Mouse (Mus musculus): Measurements from ENCODE around the gene Hist1h2bf.

DNA sequence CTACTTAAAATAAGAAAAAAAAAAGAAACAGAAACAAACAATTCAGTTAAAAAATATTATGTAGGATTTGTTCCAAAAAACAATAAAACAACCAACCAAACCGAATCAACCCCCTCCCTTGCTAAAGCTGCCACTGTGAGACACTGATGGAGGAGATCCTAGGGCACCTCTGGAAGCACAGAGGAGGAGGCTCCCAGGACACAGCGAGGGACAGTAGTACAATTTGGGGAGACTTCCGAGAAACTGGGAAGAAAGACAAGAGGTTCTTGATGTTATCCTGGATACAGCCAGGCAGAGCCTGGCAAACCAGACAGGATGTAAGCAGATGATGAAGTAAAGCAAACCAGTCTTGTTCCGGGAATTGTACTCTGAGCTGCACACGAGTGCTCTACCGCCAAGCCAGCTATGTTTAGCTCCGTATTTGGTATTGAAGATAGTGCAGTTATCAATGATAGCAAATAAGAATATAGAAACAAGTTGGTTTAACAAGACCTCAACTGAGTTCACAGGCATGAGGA lies 29.2 kb upstream of the Hist1h2bf start:
- TF ChIP-seq POLR2A (IDR thresholded peaks at IDR 0.05; ENCODE audit: control insufficient read depth in 1 of 2, insufficient read depth in 1 of 2, low read depth in 1 of 2, low read length in 2 of 2, poor library complexity in 1 of 2) (no peak), CTCF (IDR thresholded peaks at IDR 0.05 in 2 of 3, conservative IDR thresholded peaks at IDR 0.05 in 1 of 3; ENCODE audit: control insufficient read depth in 1 of 3, insufficient read depth in 1 of 3, low read depth in 2 of 3, low read length in 3 of 3, poor library complexity in 1 of 3, severe bottlenecking in 1 of 3) (no peak), CHD2 (IDR thresholded peaks at IDR 0.05; ENCODE audit: low read length) (no peak), MAFK (IDR thresholded peaks at IDR 0.05; ENCODE audit: borderline replicate concordance, low read depth, low read length) (no peak), POLR2AphosphoS2 (IDR thresholded peaks at IDR 0.05; ENCODE audit: low read length) (no peak), MYC (IDR thresholded peaks at IDR 0.05; ENCODE audit: low read depth, low read length) (no peak), ETS1 (IDR thresholded peaks at IDR 0.05; ENCODE audit: low read depth, low read length) (no peak), ZKSCAN1 (IDR thresholded peaks at IDR 0.05; ENCODE audit: low read depth, low read length) (no peak), MXI1 (IDR thresholded peaks at IDR 0.05; ENCODE audit: low read depth, low read length) (no peak), SMC3 (IDR thresholded peaks at IDR 0.05; ENCODE audit: low read depth, low read length) (no peak)

Data from MEL (cell line).